Mouse (Mus musculus) ES-CJ7 (cell line): ENCODE measurements around the gene Kdm5a.

ENCODE experiments used
- DNase-seq: peaks from one replicate; pipeline ENCODE4 v3.0.0; 2011; ENCODE audit warnings: low read depth, low spot score

Gene Kdm5a

DNA sequence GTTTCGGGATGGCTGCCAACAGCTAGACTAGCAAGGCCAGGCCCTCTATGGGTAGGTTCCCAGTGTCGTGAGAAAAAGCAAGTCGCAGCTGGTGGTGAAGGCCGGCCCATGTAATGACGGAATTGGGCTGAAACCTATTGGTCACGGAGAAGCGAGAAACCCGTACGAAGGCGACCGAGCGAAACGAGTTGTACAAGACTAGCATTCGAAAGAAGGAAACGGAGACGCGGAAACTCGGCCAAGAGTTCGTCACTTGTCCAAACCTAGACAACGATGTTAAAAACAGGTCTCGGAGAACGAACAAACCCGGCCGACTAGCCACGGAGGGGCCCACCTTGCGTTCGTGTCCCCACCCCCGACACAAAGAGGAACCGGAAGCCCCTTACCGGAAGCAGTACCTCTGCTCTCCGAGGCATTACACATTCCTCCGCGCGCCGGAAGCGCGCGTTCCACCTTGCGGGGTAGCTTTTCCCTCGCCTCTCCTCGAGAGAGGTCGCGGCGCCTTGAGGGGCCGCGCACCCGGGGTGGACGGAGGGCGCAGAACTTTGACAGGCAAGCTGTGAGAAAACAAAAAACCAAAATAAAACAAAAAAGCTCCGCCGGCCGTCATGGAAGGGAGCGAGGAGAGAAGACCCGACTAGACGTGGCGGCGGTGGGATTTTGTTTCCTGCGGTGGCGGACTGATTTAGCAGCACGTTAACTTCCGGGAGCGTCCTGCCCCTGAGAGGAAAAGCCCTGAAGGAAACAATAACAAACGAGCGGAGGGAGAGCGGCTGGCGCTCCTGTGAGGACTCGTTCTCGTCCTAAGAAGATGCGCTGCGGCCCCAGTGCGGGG, at the start of gene Kdm5a, which contains the start of gene Ccdc77:
Gene Kdm5a (plus strand): TSS at position 437 of the 835 bp plus-strand sequence.
Gene Ccdc77 (minus strand): TSS at position 687 of the 835 bp plus-strand sequence.
- peak; percentile 96 for DNase-seq

- DNase-seq: no peak
These were observed 45.5 kb upstream of the Kdm5a start for GRCm38 (mm10) chr6:120318303-120318940.

- DNase-seq: no peak
These were observed 44.8 kb upstream of the Kdm5a start for GRCm38 (mm10) chr6:120319129-120319528.

- DNase-seq: peak; percentile 56
These were observed 43.6 kb upstream of the Kdm5a start for GRCm38 (mm10) chr6:120320369-120320768.

DNA sequence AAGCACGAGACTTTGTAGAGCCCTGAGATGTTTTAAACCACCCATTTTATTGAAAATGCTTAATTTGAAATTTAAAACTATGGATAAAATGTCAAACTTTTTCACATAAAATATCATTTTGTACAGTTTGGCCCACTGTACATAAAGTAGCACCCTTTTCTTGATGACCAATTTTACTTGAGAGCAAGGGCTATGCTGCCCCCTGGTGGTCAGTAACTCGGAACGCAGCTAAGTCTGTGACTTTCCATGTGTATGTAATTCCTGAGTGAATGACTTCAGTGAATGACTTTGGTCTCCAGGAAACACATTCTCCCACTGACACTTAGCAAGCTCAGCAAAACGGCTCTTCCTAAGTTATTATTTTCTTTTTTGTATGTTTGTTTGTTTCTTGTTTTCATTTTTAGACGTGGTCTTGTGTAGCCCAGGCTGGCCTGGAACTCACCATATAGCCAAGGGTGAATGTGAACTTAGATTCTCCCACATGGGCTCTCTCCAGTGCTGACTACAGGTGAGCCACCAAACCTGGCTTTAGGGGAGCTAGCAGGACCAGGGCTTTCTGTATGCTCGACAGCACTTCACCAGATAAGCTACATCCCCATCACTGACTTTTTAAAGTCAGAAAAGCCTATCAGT, 39.5 kb upstream of the Kdm5a start:
- DNase-seq: peak; percentile 95

GRCm38 (mm10) chr6:120332351-120332750, 31.6 kb upstream of the Kdm5a start:
- no peak for DNase-seq

GRCm38 (mm10) chr6:120343992-120344391, 19.9 kb upstream of the Kdm5a start:
- DNase-seq: no peak

- no peak for DNase-seq
These were observed 14.9 kb upstream of the Kdm5a start for GRCm38 (mm10) chr6:120349018-120349417.

DNA sequence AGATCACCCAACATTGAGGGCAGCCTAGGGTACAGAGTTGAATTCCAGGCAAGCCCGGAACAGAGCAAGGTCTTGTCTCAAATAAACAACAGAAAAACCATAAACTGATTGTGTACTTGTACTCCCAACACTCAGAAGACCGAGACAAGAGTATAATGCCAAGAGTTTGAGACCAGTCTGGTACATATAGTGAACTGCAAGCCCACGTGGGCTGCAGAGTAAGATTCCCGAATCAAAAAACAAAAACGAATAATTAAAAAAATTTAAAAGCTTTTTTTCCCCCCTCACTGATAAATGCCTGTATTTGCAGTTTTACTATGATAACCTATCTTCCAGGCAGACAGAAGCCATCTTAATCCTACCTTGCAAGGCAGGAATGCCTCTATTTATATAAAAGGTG, 7.4 kb upstream of the Kdm5a start:
- no peak for DNase-seq

DNA sequence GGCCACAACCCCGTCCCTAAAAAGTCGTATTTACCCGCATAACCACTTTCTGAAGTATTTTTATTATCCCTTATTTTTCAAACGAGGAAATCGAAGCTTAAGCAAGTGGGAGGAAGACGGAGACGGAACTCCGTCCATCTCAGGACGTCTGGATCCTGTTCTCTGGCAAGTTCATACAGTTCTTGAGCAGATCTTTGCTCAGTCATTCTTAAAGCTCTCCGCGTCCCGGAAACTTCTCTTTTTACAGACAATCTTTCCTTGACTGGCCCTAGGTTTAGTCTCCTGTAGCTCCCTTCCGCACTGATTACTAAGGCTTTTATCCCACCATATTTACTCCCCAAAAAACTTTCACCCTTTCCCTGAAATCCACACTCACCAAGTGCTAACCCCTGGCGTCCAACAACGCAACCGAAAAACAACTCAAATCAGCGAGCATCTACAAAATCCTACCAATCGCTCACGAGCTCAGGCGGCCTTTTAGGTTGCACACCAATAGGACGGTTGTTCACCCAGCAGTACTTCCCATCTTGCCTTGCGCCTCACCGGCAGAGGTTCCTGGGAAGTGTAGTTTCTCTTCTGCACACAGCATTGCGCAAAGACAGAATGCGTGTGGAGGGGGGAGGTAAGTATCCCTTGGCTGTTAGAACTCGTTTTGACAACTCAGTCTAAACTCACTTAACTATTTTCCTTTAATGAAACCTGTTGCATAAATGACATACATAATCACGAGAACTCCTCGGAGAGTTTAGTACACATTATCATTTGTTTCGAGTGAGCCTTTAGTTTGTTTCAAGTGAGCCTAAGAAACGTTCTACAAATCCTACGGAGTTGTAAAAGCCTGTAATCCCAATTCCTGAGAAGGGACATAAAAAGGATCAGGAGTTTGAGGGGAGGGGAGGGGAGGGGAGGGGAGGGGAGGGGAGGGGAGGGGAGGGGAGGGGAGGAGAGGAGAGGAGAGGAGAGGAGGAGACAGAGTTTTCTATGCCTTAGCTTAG, 6.7 kb upstream of the Kdm5a start:
- DNase-seq: peak; percentile 99

- DNase-seq: no peak
These were observed 1.8 kb upstream of the Kdm5a start for GRCm38 (mm10) chr6:120362124-120362523.

- peak; percentile 39 for DNase-seq
These were observed 893 bp upstream of the Kdm5a start for GRCm38 (mm10) chr6:120362774-120363687.

GRCm38 (mm10) chr6:120364523-120364905, 590 bp downstream of the Kdm5a start:
- DNase-seq: peak; percentile 25

DNA sequence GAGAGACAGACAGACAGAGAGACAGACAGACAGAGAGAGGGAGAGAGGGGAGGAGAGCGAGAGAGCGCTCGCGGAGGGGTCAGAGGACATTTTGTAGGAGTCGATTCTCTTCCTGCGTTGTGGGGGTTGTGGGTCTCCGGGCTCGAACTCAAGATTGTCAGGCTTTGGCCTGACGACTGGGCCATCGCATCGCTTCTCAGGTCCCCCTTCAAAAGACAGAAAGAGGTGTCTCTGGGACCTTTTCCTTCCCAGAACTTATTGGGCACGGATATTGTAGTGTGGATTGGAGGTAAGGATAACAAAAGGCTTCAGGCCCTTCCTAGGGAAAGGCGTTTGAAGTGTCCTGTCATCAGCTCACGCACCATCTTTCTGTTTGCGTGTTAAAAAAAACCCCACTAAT, 1.1 kb downstream of the Kdm5a start:
- DNase-seq: no peak

- no peak for DNase-seq
These were observed 12.8 kb downstream of the Kdm5a start for GRCm38 (mm10) chr6:120376736-120377135.

DNA sequence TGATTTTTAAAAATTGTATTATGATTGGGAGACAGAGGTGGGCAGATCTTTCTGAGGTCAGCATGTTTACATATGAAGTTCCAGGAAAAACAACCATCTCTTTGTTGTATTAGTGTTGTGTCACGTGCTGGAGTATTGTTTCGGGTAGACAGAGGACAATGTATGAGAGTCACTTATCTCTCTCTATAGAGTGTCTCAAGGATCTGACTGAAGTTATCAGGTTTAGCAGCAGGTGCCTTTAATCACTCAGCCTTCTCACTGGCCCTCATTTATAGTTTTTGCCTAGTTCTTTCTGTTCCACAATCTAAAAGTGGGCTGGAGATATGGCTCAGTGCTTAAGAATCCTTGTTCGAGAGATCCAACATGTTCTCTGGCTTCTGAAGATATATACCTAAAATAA, 26.1 kb downstream of the Kdm5a start:
- no peak for DNase-seq

GRCm38 (mm10) chr6:120392811-120393210, 28.9 kb downstream of the Kdm5a start:
- DNase-seq: no peak

GRCm38 (mm10) chr6:120395622-120396345, 31.9 kb downstream of the Kdm5a start:
- no peak for DNase-seq

DNA sequence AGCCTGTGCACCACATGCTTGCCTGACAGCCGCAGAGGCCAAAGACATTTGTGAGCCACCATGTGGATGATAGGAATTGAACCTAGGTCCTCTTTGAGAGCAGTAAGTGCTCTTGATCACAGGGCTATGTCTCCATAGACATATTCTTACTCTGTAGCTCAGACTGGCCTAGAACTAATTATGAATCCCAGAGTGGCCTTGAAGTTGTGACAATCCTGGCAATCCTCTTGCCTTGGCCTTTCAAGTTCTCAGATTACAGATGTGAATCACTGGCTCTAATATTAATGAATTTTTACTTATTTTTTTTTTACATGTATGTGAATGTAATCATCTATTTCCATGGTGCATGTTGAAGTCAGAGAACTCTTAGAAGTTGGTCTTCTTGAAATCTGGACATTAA, 40.0 kb downstream of the Kdm5a start:
- no peak for DNase-seq

- DNase-seq: no peak
These were observed 74.2 kb downstream of the Kdm5a start for GRCm38 (mm10) chr6:120438161-120438560.
